Mouse (Mus musculus) megakaryocyte, embryonic 14.5 days (primary cell): ENCODE measurements around the gene Metrnl.

Experiments
- FLI1 ChIP-seq: IDR thresholded peaks from 2 replicates; pipeline ENCODE4 v1.6.1; 2012; ENCODE audit warnings: low read length, inconsistent platforms, mixed read lengths
- GATA1 ChIP-seq: IDR thresholded peaks from 3 replicates; pipeline ENCODE4 v1.6.1; 2012; ENCODE audit warnings: mixed read lengths, low read length, inconsistent platforms, borderline replicate concordance

DNA sequence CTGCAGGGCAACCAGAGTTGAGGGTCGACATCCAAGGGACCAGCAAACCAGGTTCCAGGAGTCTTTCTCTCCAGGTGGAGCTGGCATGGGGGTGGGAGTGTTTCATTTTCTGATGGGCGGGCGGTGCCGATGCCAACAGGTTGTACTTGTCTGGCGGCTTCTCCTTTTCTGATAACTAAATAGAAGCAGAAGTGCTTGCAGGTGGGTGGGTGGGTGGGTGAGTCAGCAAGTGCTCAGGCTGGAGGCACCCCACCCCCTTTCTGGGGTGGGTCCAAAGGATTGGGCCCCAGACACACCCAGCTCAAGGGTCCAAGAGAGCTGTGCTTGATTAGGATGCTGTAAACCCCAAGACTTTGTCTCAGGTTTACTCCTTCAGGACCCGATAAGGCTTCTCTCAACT is 11.6 kb downstream of the Metrnl start:
- no peak for TF ChIP-seq FLI1
- TF ChIP-seq GATA1, result no peak
